ENCODE assay signal across 8 mouse cellular contexts in genomic region chr8:10991323-10991722, GRCm38 (mm10). TPM values are rescaled to one million over a fixed set of nuclear protein-coding genes. Genes with fewer than 3 reads are reported as not detected.
DNase-seq lines count a peak whose midpoint lies in the region; ATAC-seq and TF ChIP-seq lines count a peak whose summit lies in the region.

No protein-coding gene starts in this region.

- no peak overlapping the region for H3K9ac ChIP-seq in hindbrain, embryonic 11.5 days (ENCODE audit: low read depth, low read length)

- H3K9me3 ChIP-seq in erythroblast, embryonic 14.5 days (ENCODE audit: control insufficient read depth, low read length): 0 out of 2 replicates have a peak, but pooled peaks cover 2% of the 10 kb centered on the region
- H3K9me3 ChIP-seq in G1E (replicated peaks): no peaks in the 10 kb centered on the region
- H3K9me3 ChIP-seq in hindbrain, embryonic 11.5 days (ENCODE audit: control insufficient read depth, low read length): no peaks in the 10 kb centered on the region
- H3K9me3 ChIP-seq in megakaryocyte, embryonic 14.5 days: no peaks in the 10 kb centered on the region

- peaks cover 84% of the 10 kb centered on the region for H3K36me3 ChIP-seq in erythroblast, embryonic 14.5 days (ENCODE audit: control insufficient read depth)
- H3K36me3 ChIP-seq in G1E (replicated peaks): peaks cover 82% of the 10 kb centered on the region
- H3K36me3 ChIP-seq in hindbrain, embryonic 11.5 days (ENCODE audit: control insufficient read depth, insufficient read depth, low read length): no peaks in the 10 kb centered on the region
- peaks cover 96% of the 10 kb centered on the region for H3K36me3 ChIP-seq in megakaryocyte, embryonic 14.5 days (replicated peaks; ENCODE audit: low read length)

- H3K27me3 ChIP-seq in erythroblast, embryonic 14.5 days (ENCODE audit: control insufficient read depth): no peaks in the 10 kb centered on the region
- no peaks in the 10 kb centered on the region for H3K27me3 ChIP-seq in G1E (ENCODE audit: insufficient read depth, low read length)
- no peaks in the 10 kb centered on the region for H3K27me3 ChIP-seq in hindbrain, embryonic 11.5 days (ENCODE audit: control insufficient read depth, insufficient read depth, low read length)
- H3K27me3 ChIP-seq in megakaryocyte, embryonic 14.5 days (replicated peaks): no peaks in the 10 kb centered on the region

- H3K4me2 ChIP-seq in hindbrain, embryonic 11.5 days (replicated peaks; ENCODE audit: low read depth, low read length): no peak overlapping the region

- TF ChIP-seq CTCF in G1E (IDR thresholded peaks at IDR 0.05; ENCODE audit: low read depth, low read length): no peak

- H3K4me3 ChIP-seq in erythroblast, embryonic 14.5 days (replicated peaks): peak overlapping the region; percentile 42
- peak overlapping the region; percentile 47; the same call in 1 of the 2 replicates for H3K4me3 ChIP-seq in G1E (ENCODE audit: low read depth, low read length)
- H3K4me3 ChIP-seq in hindbrain, embryonic 11.5 days (ENCODE audit: low read depth, low read length): no peak overlapping the region
- H3K4me3 ChIP-seq in megakaryocyte, embryonic 14.5 days (replicated peaks): peak overlapping the region; percentile 76

- no peak for DNase-seq in G1E (ENCODE audit: low spot score)
- DNase-seq in hindbrain, embryonic 11.5 days (ENCODE audit: low spot score): no peak
- DNase-seq in left cerebral cortex, postnatal 36 days (ENCODE audit: low spot score in 2 of 2): no peak
- no peak for DNase-seq in T-cell, adult 2 months (ENCODE audit: low spot score)
- DNase-seq in cerebellum, postnatal 36 days: no peak

- WGBS in hindbrain, embryonic 11.5 days: 69% methylated on average over 2 of the region's 2 CpGs

- H3K4me1 ChIP-seq in erythroblast, embryonic 14.5 days (ENCODE audit: control insufficient read depth): peaks cover 93% of the 10 kb centered on the region
- peaks cover 93% of the 10 kb centered on the region for H3K4me1 ChIP-seq in G1E (ENCODE audit: insufficient read depth, low read depth, low read length)
- peaks cover 6% of the 10 kb centered on the region for H3K4me1 ChIP-seq in hindbrain, embryonic 11.5 days (replicated peaks; ENCODE audit: control insufficient read depth, insufficient read depth, low read length)
- peaks cover 95% of the 10 kb centered on the region for H3K4me1 ChIP-seq in megakaryocyte, embryonic 14.5 days

- peak overlapping the region; percentile 58 for H3K27ac ChIP-seq in hindbrain, embryonic 11.5 days (ENCODE audit: low read depth, low read length)

- no peak for ATAC-seq in erythroblast, adult 5-6 weeks (replicated peaks; ENCODE audit: low FRiP score, poor library complexity, severe bottlenecking)
- ATAC-seq in G1E (ENCODE audit: extremely low read depth, insufficient number of reproducible peaks, low FRiP score, poor library complexity, severe bottlenecking): no peak
- 0 out of 2 replicates have a peak, but pooled peaks have one; percentile 7 for ATAC-seq in hindbrain, embryonic 11.5 days (ENCODE audit: low FRiP score)

- intact Hi-C loops in left cerebral cortex, postnatal 36 days (cut with DNase I): no loop called here

RNA-seq across cellular contexts. Expression of gene Irs2, which starts 16.9 kb away (rescaled TPM):
- polyA plus RNA-seq in erythroblast, embryonic 14.5 days (2012): 2.8 and 3.3 TPM in 2 replicates
- 12.1 and 15.2 TPM in 2 replicates for total RNA-seq in erythroblast, adult 5-6 weeks (2015; ENCODE audit: low replicate concordance)
- total RNA-seq in erythroblast, adult 5-6 weeks (2017; ENCODE audit: low replicate concordance): 10.6 and 13.5 TPM in 2 replicates
- total RNA-seq in G1E (2014; fragmentation: Nextera tagmentation): 92.1 and 97.9 TPM in 2 replicates
- 15.6 and 17.4 TPM in 2 replicates for total RNA-seq in G1E (2017)
- 78.5 and 83.6 TPM in 2 replicates for polyA plus RNA-seq in G1E (2012)
- 5.6 and 6.1 TPM in 2 replicates for polyA plus RNA-seq in hindbrain, embryonic 11.5 days (2014; fragmentation: Nextera tagmentation; extraction: Ambion mirVana)
- 77.5 and 176 TPM in 2 replicates for polyA plus RNA-seq in megakaryocyte, embryonic 14.5 days (2012; ENCODE audit: insufficient read depth, low replicate concordance)
- total RNA-seq in left cerebral cortex, postnatal 36 days (2021): 10 to 100 TPM; 49.7 to 66.6 TPM

Comparison
In these comparisons a context has a peak if more than half of its experiments do, and no peak if none do; other contexts are left out.
1. RNA of gene Irs2, which starts 16.9 kb away (polyA plus RNA-seq): 78.5 to 83.6 TPM in G1E and 77.5 to 176 TPM in megakaryocyte, embryonic 14.5 days; 5.6 to 6.1 TPM in hindbrain, embryonic 11.5 days and 2.8 to 3.3 TPM in erythroblast, embryonic 14.5 days; every median in the first group is over 10 times any median in the second.